Mouse (Mus musculus): ENCODE results near the gene Ccdc107. TPM values are rescaled to one million over a fixed set of nuclear protein-coding genes. Genes with fewer than 3 reads are reported as not detected.

Ccdc107 gene
- polyA plus RNA-seq, 1 experiment from 2014 or later = 59.4 TPM

- Histone ChIP-seq H3K4me1 (ENCODE audit: control insufficient read depth, insufficient read depth, low read length) (peaks cover 5% of the 10 kb centered on the region; the same call in 1 of the 2 replicates), H3K27ac (ENCODE audit: low read depth, low read length) (no peak overlapping the region), H3K36me3 (ENCODE audit: control insufficient read depth, insufficient read depth, low read length) (peaks cover 16% of the 10 kb centered on the region; the same call in 1 of the 2 replicates), H3K4me3 (ENCODE audit: low read length) (no peak overlapping the region), H3K9ac (ENCODE audit: low read depth, low read length) (no peak overlapping the region), H3K9me3 (ENCODE audit: control insufficient read depth, low read length) (no peaks in the 10 kb centered on the region), H3K27me3 (ENCODE audit: control insufficient read depth, insufficient read depth, low read length) (no peaks in the 10 kb centered on the region), H3K4me2 (replicated peaks; ENCODE audit: low read depth, low read length) (no peak overlapping the region)
- ATAC-seq (ENCODE audit: low FRiP score, low TSS enrichment) = no peak
- 59% methylated on average over 7 of the region's 7 CpGs for WGBS
Observed at GRCm38 (mm10) chr4:43512653-43513052, 20.0 kb downstream of the Ccdc107 start.

DNA sequence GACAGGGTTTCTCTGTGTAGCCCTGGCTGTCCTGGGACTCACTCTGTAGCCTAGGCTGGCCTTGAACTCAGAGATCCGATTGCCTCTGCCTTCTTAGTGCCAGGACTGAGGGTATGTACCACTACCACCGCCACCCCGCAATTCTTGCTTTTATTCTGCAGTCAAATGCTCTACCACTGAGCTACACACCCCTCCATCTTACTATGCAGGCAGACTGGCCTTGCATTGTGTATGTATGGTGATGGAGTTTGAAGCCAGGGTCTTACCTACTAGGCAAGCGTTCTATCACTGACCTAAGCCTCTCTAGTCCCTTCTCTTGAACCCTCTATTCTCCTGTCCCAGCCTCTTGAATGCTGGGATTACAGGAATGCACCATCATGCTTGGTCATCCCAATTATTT lies 20.6 kb downstream of the Ccdc107 start:
- Histone ChIP-seq H3K9ac (ENCODE audit: low read depth, low read length) (no peak overlapping the region), H3K4me1 (ENCODE audit: control insufficient read depth, insufficient read depth, low read length) (peaks cover 5% of the 10 kb centered on the region; the same call in 1 of the 2 replicates), H3K27me3 (ENCODE audit: control insufficient read depth, insufficient read depth, low read length) (no peaks in the 10 kb centered on the region), H3K9me3 (ENCODE audit: control insufficient read depth, low read length) (no peaks in the 10 kb centered on the region), H3K4me3 (ENCODE audit: low read length) (no peak overlapping the region), H3K4me2 (replicated peaks; ENCODE audit: low read depth, low read length) (no peak overlapping the region), H3K27ac (ENCODE audit: low read depth, low read length) (no peak overlapping the region), H3K36me3 (ENCODE audit: control insufficient read depth, insufficient read depth, low read length) (peaks cover 20% of the 10 kb centered on the region; the same call in 1 of the 2 replicates)
- WGBS = 84% methylated on average over 4 of the region's 4 CpGs
- no peak for ATAC-seq (ENCODE audit: low FRiP score, low TSS enrichment)

DNA sequence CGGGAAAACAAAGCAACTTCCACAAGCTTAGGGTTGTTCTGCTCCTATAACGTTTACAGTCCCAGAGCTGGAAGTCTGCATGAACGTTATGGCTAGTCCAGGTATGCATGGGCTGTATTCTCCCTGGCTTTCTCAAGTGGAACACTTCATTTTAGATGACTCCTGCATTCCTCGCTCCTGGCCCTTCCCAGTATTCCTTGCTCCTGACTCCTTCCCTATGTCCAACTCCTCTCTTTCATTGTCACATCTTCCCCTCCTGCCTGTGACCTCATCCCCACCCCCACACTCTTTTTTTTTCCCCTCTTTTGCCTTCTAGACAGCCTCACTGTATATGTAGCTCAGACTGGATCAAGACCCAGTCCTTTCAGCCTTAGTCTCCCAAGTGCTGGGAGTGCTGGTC lies 21.1 kb downstream of the Ccdc107 start:
- 72% methylated on average over 4 of the region's 4 CpGs for WGBS
- no peak for ATAC-seq (ENCODE audit: low FRiP score, low TSS enrichment)
- Histone ChIP-seq H3K36me3 (ENCODE audit: control insufficient read depth, insufficient read depth, low read length) (peaks cover 21% of the 10 kb centered on the region), H3K4me1 (ENCODE audit: control insufficient read depth, insufficient read depth, low read length) (peaks cover 6% of the 10 kb centered on the region), H3K9ac (ENCODE audit: low read depth, low read length) (no peak overlapping the region), H3K27me3 (ENCODE audit: control insufficient read depth, insufficient read depth, low read length) (no peaks in the 10 kb centered on the region), H3K27ac (ENCODE audit: low read depth, low read length) (no peak overlapping the region), H3K4me3 (ENCODE audit: low read length) (no peak overlapping the region), H3K9me3 (ENCODE audit: control insufficient read depth, low read length) (no peaks in the 10 kb centered on the region), H3K4me2 (replicated peaks; ENCODE audit: low read depth, low read length) (no peak overlapping the region)

- Histone ChIP-seq H3K27ac (ENCODE audit: low read depth, low read length) (no peak overlapping the region), H3K36me3 (ENCODE audit: control insufficient read depth, insufficient read depth, low read length) (peaks cover 28% of the 10 kb centered on the region), H3K4me2 (replicated peaks; ENCODE audit: low read depth, low read length) (no peak overlapping the region), H3K9ac (ENCODE audit: low read depth, low read length) (no peak overlapping the region), H3K4me3 (ENCODE audit: low read length) (no peak overlapping the region), H3K4me1 (ENCODE audit: control insufficient read depth, insufficient read depth, low read length) (peaks cover 20% of the 10 kb centered on the region), H3K27me3 (ENCODE audit: control insufficient read depth, insufficient read depth, low read length) (0 out of 2 replicates have a peak, but pooled peaks cover 4% of the 10 kb centered on the region), H3K9me3 (ENCODE audit: control insufficient read depth, low read length) (no peaks in the 10 kb centered on the region)
- no peak for ATAC-seq (ENCODE audit: low FRiP score, low TSS enrichment)
- 73% methylated on average over 11 of the region's 11 CpGs for WGBS
Observed at GRCm38 (mm10) chr4:43515764-43516708, 23.3 kb downstream of the Ccdc107 start.

DNA sequence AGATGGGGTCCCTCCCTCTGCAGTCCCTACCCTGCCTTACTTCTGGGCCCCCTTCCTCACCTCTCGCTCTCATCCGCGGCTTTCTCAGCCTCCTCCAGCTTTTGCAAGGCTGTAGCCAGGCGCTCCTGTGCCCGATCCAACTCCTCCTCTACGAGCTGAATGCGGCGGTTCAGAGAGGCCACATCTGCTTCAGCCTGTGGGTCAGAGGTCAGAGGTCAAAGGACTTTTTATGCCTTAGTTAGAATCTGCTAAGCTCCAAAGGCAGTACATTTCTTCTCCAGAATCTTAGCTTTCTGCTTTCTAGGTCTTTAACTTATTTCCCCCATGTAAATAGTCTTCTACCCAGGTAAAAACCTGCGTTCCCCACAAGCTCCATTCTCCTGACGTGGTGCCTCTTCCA lies 26.9 kb downstream of the Ccdc107 start:
- no peak for ATAC-seq (ENCODE audit: low FRiP score, low TSS enrichment)
- Histone ChIP-seq H3K9me3 (ENCODE audit: control insufficient read depth, low read length) (no peaks in the 10 kb centered on the region), H3K4me2 (replicated peaks; ENCODE audit: low read depth, low read length) (peak overlapping the region; percentile 79), H3K9ac (ENCODE audit: low read depth, low read length) (peak overlapping the region; percentile 18; the same call in 1 of the 2 replicates), H3K27ac (ENCODE audit: low read depth, low read length) (no peak overlapping the region), H3K4me1 (ENCODE audit: control insufficient read depth, insufficient read depth, low read length) (peaks cover 36% of the 10 kb centered on the region), H3K27me3 (ENCODE audit: control insufficient read depth, insufficient read depth, low read length) (peaks cover 15% of the 10 kb centered on the region; the same call in 1 of the 2 replicates), H3K4me3 (ENCODE audit: low read length) (peak overlapping the region; percentile 18; the same call in 1 of the 2 replicates), H3K36me3 (ENCODE audit: control insufficient read depth, insufficient read depth, low read length) (peaks cover 25% of the 10 kb centered on the region)
- 18% methylated on average over 10 of the region's 10 CpGs for WGBS

DNA sequence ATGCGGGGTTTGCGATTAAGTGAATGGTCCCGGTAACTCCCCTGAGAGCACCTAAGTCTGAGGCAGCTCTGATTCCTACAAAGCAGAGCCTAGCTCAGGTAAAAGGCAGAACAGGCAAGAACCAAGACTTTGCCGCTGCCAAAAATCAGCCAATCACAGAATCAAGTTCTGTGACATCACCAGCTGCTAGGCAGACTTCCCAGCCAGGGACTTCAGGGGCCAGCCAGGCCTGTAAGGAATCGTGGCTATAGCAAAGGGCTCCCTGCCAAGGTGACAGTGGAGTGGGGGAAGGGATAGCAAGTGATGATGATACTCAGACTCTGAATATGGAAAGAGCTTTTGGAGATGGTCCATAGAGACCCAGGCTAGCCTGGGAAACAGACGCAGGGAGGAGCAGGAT lies 27.3 kb downstream of the Ccdc107 start:
- 5% methylated on average over 6 of the region's 6 CpGs for WGBS
- H3K4me1 ChIP-seq (ENCODE audit: control insufficient read depth, insufficient read depth, low read length) = peaks cover 36% of the 10 kb centered on the region
- H3K9ac ChIP-seq (ENCODE audit: low read depth, low read length) = no peak overlapping the region

DNA sequence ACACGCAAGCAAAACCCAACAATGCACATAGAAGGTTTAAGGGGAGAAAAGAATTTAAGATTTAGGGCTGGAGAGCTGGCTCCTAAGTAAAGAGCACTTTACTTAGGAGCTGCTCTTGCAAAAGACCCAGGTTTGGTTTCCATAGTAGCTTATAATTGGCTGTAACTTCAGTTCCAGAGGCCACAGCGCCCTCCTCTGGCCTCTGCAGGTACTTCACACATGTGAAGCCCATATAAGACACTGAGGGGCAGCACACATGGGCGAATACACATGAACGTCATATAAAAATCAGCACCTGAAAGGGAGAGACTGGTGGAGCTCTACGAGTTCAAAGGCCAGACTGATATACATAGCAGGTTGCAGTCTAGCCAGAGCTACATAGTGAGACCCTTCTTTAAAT lies 35.2 kb downstream of the Ccdc107 start:
- H3K27me3 ChIP-seq (ENCODE audit: control insufficient read depth, insufficient read depth, low read length) = peaks cover 10% of the 10 kb centered on the region
- no peak overlapping the region for H3K4me2 ChIP-seq (replicated peaks; ENCODE audit: low read depth, low read length)
- ATAC-seq (ENCODE audit: low FRiP score, low TSS enrichment) = no peak
- peaks cover 4% of the 10 kb centered on the region; the same call in 1 of the 2 replicates for H3K4me1 ChIP-seq (ENCODE audit: control insufficient read depth, insufficient read depth, low read length)
- WGBS = 68% methylated on average over 5 of the region's 5 CpGs
- H3K36me3 ChIP-seq (ENCODE audit: control insufficient read depth, insufficient read depth, low read length) = peaks cover 20% of the 10 kb centered on the region
- H3K9me3 ChIP-seq (ENCODE audit: control insufficient read depth, low read length) = 0 out of 2 replicates have a peak, but pooled peaks cover 3% of the 10 kb centered on the region
- H3K4me3 ChIP-seq (ENCODE audit: low read length) = no peak overlapping the region
- no peak overlapping the region for H3K9ac ChIP-seq (ENCODE audit: low read depth, low read length)
- no peak overlapping the region for H3K27ac ChIP-seq (ENCODE audit: low read depth, low read length)

More for the DNA sequence above, 27.3 kb downstream of the Ccdc107 start:
- Histone ChIP-seq H3K4me2 (replicated peaks; ENCODE audit: low read depth, low read length) (peak overlapping the region; percentile 79), H3K4me3 (ENCODE audit: low read length) (peak overlapping the region; percentile 18; the same call in 1 of the 2 replicates), H3K9me3 (ENCODE audit: control insufficient read depth, low read length) (no peaks in the 10 kb centered on the region), H3K27ac (ENCODE audit: low read depth, low read length) (no peak overlapping the region; the same call in 1 of the 2 replicates), H3K36me3 (ENCODE audit: control insufficient read depth, insufficient read depth, low read length) (peaks cover 23% of the 10 kb centered on the region), H3K27me3 (ENCODE audit: control insufficient read depth, insufficient read depth, low read length) (peaks cover 15% of the 10 kb centered on the region; the same call in 1 of the 2 replicates)
- ATAC-seq (ENCODE audit: low FRiP score, low TSS enrichment) = peak; percentile 24; the same call in 1 of the 2 replicates

DNA sequence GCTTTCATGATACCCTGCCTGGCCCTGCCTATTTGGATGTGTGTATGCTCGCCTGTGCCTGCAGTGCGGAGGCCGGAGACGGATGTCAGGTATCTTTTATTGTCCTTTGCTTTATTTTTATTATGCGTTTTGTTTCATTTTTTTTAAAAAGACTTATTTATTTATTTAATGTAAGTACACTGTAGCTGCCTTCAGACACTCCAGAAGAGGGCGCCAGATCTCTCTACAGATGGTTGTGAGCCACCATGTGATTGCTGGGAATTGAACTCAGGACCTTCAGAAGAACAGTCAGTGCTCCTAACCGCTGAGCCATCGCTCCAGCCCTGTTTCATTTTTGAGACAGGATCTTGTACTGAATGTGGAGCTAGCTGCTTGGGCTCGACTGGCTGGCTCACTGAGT lies 35.8 kb downstream of the Ccdc107 start:
- WGBS = 76% methylated on average over 9 of the region's 9 CpGs

DNA sequence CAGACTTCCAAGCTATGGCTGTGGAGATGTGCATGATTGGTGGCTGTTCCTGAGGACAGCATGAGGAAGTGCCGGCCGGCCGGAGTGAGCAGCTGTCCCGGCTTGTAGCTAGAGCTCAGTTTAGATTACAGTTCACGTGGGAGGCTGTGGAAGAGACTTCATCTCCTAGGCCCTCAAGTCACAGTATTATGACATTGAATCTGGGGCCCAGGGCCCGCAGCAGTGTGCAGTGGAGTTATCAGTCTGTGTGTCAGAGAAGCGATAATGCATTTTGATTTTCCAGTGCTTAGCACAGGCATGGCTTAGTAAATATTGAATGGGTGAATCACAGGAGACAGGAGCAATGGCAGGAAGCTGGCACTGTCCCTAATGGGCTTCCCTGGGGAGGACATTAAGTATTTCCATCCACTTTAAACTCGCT lies 37.4 kb downstream of the Ccdc107 start:
- Histone ChIP-seq H3K27ac (ENCODE audit: low read depth, low read length) (no peak overlapping the region), H3K4me1 (ENCODE audit: control insufficient read depth, insufficient read depth, low read length) (no peaks in the 10 kb centered on the region), H3K4me3 (ENCODE audit: low read length) (no peak overlapping the region), H3K9ac (ENCODE audit: low read depth, low read length) (no peak overlapping the region), H3K9me3 (ENCODE audit: control insufficient read depth, low read length) (0 out of 2 replicates have a peak, but pooled peaks cover 3% of the 10 kb centered on the region), H3K36me3 (ENCODE audit: control insufficient read depth, insufficient read depth, low read length) (peaks cover 42% of the 10 kb centered on the region), H3K4me2 (replicated peaks; ENCODE audit: low read depth, low read length) (no peak overlapping the region), H3K27me3 (ENCODE audit: control insufficient read depth, insufficient read depth, low read length) (peaks cover 6% of the 10 kb centered on the region)
- WGBS = 42% methylated on average over 8 of the region's 8 CpGs
- ATAC-seq (ENCODE audit: low FRiP score, low TSS enrichment) = 0 out of 2 replicates have a peak, but pooled peaks have one; percentile 58

More for the DNA sequence above, 35.8 kb downstream of the Ccdc107 start:
- 0 out of 2 replicates have a peak, but pooled peaks cover 3% of the 10 kb centered on the region for H3K9me3 ChIP-seq (ENCODE audit: control insufficient read depth, low read length)
- H3K27me3 ChIP-seq (ENCODE audit: control insufficient read depth, insufficient read depth, low read length) = peaks cover 8% of the 10 kb centered on the region
- H3K9ac ChIP-seq (ENCODE audit: low read depth, low read length) = no peak overlapping the region
- H3K4me1 ChIP-seq (ENCODE audit: control insufficient read depth, insufficient read depth, low read length) = peaks cover 4% of the 10 kb centered on the region; the same call in 1 of the 2 replicates
- ATAC-seq (ENCODE audit: low FRiP score, low TSS enrichment) = no peak
- no peak overlapping the region for H3K4me2 ChIP-seq (replicated peaks; ENCODE audit: low read depth, low read length)
- H3K4me3 ChIP-seq (ENCODE audit: low read length) = no peak overlapping the region
- H3K36me3 ChIP-seq (ENCODE audit: control insufficient read depth, insufficient read depth, low read length) = peaks cover 26% of the 10 kb centered on the region
- H3K27ac ChIP-seq (ENCODE audit: low read depth, low read length) = no peak overlapping the region
